Mouse (Mus musculus) forelimb bud, embryonic 11.5 days (tissue): ENCODE measurements at regions not wholly inside any gene's neighbourhood (a gene's known extent, or its start where the extent isn't known, plus 50 kb on each side); places are given as distances from the start of the nearest gene placed in this dataset.

Source experiments
- DNase-seq: peaks from one replicate; pipeline ENCODE4 v3.0.0-alpha.2; 2012; ENCODE audit warnings: low read depth, low spot score

- no peak for DNase-seq
Measured at GRCm38 (mm10) chr17:45824977-45825376, 91.3 kb upstream of the 1600014C23Rik start.

GRCm38 (mm10) chr17:45823501-45823900, 89.9 kb upstream of the 1600014C23Rik start:
- no peak for DNase-seq

GRCm38 (mm10) chr17:45822427-45822826, 88.8 kb upstream of the 1600014C23Rik start:
- DNase-seq = no peak

GRCm38 (mm10) chr17:45821356-45821755, 87.7 kb upstream of the 1600014C23Rik start:
- no peak for DNase-seq

- DNase-seq = no peak
Measured at GRCm38 (mm10) chr17:45819143-45819542, 85.5 kb upstream of the 1600014C23Rik start.

- DNase-seq = no peak
Measured at GRCm38 (mm10) chr17:45816566-45816965, 82.9 kb upstream of the 1600014C23Rik start.

- DNase-seq = no peak
Measured at GRCm38 (mm10) chr17:45815833-45816232, 82.2 kb upstream of the 1600014C23Rik start.

GRCm38 (mm10) chr17:45815341-45815740, 81.7 kb upstream of the 1600014C23Rik start:
- no peak for DNase-seq

GRCm38 (mm10) chr17:45814586-45814985, 80.9 kb upstream of the 1600014C23Rik start:
- peak; percentile 19 for DNase-seq

- DNase-seq = no peak
Measured at GRCm38 (mm10) chr17:45813956-45814355, 80.3 kb upstream of the 1600014C23Rik start.

GRCm38 (mm10) chr17:45812289-45812955, 78.8 kb upstream of the 1600014C23Rik start:
- DNase-seq = no peak

- DNase-seq = no peak
Measured at GRCm38 (mm10) chr17:45811632-45812221, 78.1 kb upstream of the 1600014C23Rik start.

GRCm38 (mm10) chr17:45809728-45810127, 76.1 kb upstream of the 1600014C23Rik start:
- DNase-seq = no peak

GRCm38 (mm10) chr17:45808374-45808773, 74.7 kb upstream of the 1600014C23Rik start:
- DNase-seq = no peak

- no peak for DNase-seq
Measured at GRCm38 (mm10) chr17:45807452-45807851, 73.8 kb upstream of the 1600014C23Rik start.

GRCm38 (mm10) chr17:45806831-45807230, 73.2 kb upstream of the 1600014C23Rik start:
- DNase-seq = no peak

GRCm38 (mm10) chr17:45806430-45806829, 72.8 kb upstream of the 1600014C23Rik start:
- peak; percentile 43 for DNase-seq

GRCm38 (mm10) chr17:45805471-45806082, 71.9 kb upstream of the 1600014C23Rik start:
- DNase-seq = peak; percentile 39

- DNase-seq = no peak
Measured at GRCm38 (mm10) chr17:45803331-45803730, 69.7 kb upstream of the 1600014C23Rik start.

- DNase-seq = no peak
Measured at GRCm38 (mm10) chr17:45802439-45802838, 68.8 kb upstream of the 1600014C23Rik start.

- no peak for DNase-seq
Measured at GRCm38 (mm10) chr17:45799725-45800124, 66.1 kb upstream of the 1600014C23Rik start.

GRCm38 (mm10) chr17:45798996-45799395, 65.4 kb upstream of the 1600014C23Rik start:
- no peak for DNase-seq

- DNase-seq = no peak
Measured at GRCm38 (mm10) chr17:45798456-45798855, 64.8 kb upstream of the 1600014C23Rik start.
